ENCODE assay signal across 8 mouse cellular contexts in genomic region chr9:60244943-60245342, GRCm38 (mm10).
DNase-seq lines count a peak whose midpoint lies in the region; ATAC-seq and TF ChIP-seq lines count a peak whose summit lies in the region.

No protein-coding gene starts in this region.

- no peak overlapping the region for H3K9ac ChIP-seq in ES-Bruce4 (ENCODE audit: low read depth, poor library complexity, severe bottlenecking)
- no peak overlapping the region for H3K9ac ChIP-seq in lung, postnatal 0 days (replicated peaks; ENCODE audit: low read depth)

- peak; percentile 40 for TF ChIP-seq CTCF in ES-Bruce4 (IDR thresholded peaks at IDR 0.05; ENCODE audit: low read depth, low read length)
- TF ChIP-seq CTCF in layer of hippocampus, adult 2 months (conservative IDR thresholded peaks at IDR 0.05), result peak; percentile 93
- TF ChIP-seq CTCF in lung, postnatal 0 days (IDR thresholded peaks at IDR 0.05), result peak; percentile 97

- H3K4me2 ChIP-seq in lung, postnatal 0 days (replicated peaks; ENCODE audit: low read depth, low read length), result no peak overlapping the region

- 0 out of 2 replicates have a peak, but pooled peaks have one; percentile 16 for ATAC-seq in lung, postnatal 0 days
- ATAC-seq in monocyte, adult 5-6 weeks (replicated peaks; ENCODE audit: insufficient number of reproducible peaks, low FRiP score, low TSS enrichment, poor library complexity, severe bottlenecking), result no peak

- DNase-seq in adrenal gland, adult 8-10 months, result peak; percentile 26
- DNase-seq in embryo, embryonic 11.5 days (ENCODE audit: low read depth, low spot score), result peak; percentile 58
- peak; percentile 76 to 83 for DNase-seq in heart, postnatal 10 days
- peak; percentile 43 to 80 for DNase-seq in layer of hippocampus, adult 2 months (ENCODE audit: low spot score in 2 of 2)
- peak; percentile 75 for DNase-seq in lung, postnatal 0 days (ENCODE audit: low spot score)
- DNase-seq in right cerebral cortex, postnatal 10 days (ENCODE audit: low spot score in 2 of 2), result peak; percentile 75 to 83

- TF ChIP-seq POLR2A in ES-Bruce4 (IDR thresholded peaks at IDR 0.05; ENCODE audit: insufficient read depth, low read length), result no peak

- no peaks in the 10 kb centered on the region for H3K4me1 ChIP-seq in ES-Bruce4 (ENCODE audit: control insufficient read depth, insufficient read depth, low read length)
- H3K4me1 ChIP-seq in lung, postnatal 0 days (ENCODE audit: insufficient read depth, low read depth, low read length), result no peaks in the 10 kb centered on the region

- no peak for TF ChIP-seq EP300 in ES-Bruce4 (IDR thresholded peaks at IDR 0.05; ENCODE audit: insufficient read depth, low read depth, low read length)
- no peak for TF ChIP-seq EP300 in lung, postnatal 0 days (IDR thresholded peaks at IDR 0.05)

- no peak overlapping the region for H3K27ac ChIP-seq in ES-Bruce4 (ENCODE audit: insufficient read depth, low read length)
- H3K27ac ChIP-seq in layer of hippocampus, adult 2 months, result no peak overlapping the region
- H3K27ac ChIP-seq in lung, postnatal 0 days (ENCODE audit: low read length), result no peak overlapping the region

- intact Hi-C loops in heart, postnatal 10 days (cut with DNase I), result loop anchor here (1.0 to 10.0 kb wide), 6 partner anchors 275 to 610 kb away; no protein-coding TSS in a partner anchor

- 2% methylated on average over 5 of the region's 5 CpGs for WGBS in lung, postnatal 0 days

- H3K36me3 ChIP-seq in ES-Bruce4 (ENCODE audit: control insufficient read depth, insufficient read depth, low read length, poor library complexity, severe bottlenecking), result no peaks in the 10 kb centered on the region
- no peaks in the 10 kb centered on the region for H3K36me3 ChIP-seq in lung, postnatal 0 days (ENCODE audit: insufficient read depth, low read length)

- no peaks in the 10 kb centered on the region for H3K27me3 ChIP-seq in ES-Bruce4 (ENCODE audit: control insufficient read depth, insufficient read depth, low read length, poor library complexity, severe bottlenecking)
- H3K27me3 ChIP-seq in lung, postnatal 0 days (replicated peaks; ENCODE audit: insufficient read depth, low read length), result no peaks in the 10 kb centered on the region

- no peaks in the 10 kb centered on the region for H3K9me3 ChIP-seq in ES-Bruce4 (replicated peaks; ENCODE audit: control insufficient read depth, insufficient read depth, low read length, poor library complexity, severe bottlenecking)
- no peaks in the 10 kb centered on the region for H3K9me3 ChIP-seq in lung, postnatal 0 days (ENCODE audit: low read length)

- H3K4me3 ChIP-seq in ES-Bruce4 (ENCODE audit: low read depth, low read length), result no peak overlapping the region
- no peak overlapping the region for H3K4me3 ChIP-seq in layer of hippocampus, adult 2 months
- no peak overlapping the region for H3K4me3 ChIP-seq in lung, postnatal 0 days (ENCODE audit: low read depth, low read length)

Comparison
In these comparisons a context has a peak if more than half of its experiments do, and no peak if none do; other contexts are left out.
1. CTCF ChIP-seq: peak in every context shown above with its lines; median percentile 97 in lung, postnatal 0 days; 93 in layer of hippocampus, adult 2 months; 40 in ES-Bruce4.
2. DNase-seq: peak in every context shown above with its lines; median percentile 80 in heart, postnatal 10 days; 79 in right cerebral cortex, postnatal 10 days; 75 in lung, postnatal 0 days; 62 in layer of hippocampus, adult 2 months; 58 in embryo, embryonic 11.5 days; 26 in adrenal gland, adult 8-10 months.